Mouse (Mus musculus) MEL (cell line): Measurements from ENCODE around the gene Rassf3. TPM values are rescaled to one million over a fixed set of nuclear protein-coding genes. Genes with fewer than 3 reads are reported as not detected.

Experiments
- DNase-seq: peaks from one replicate; pipeline ENCODE4 v3.0.0; 2011; ENCODE audit warnings: low read depth, low spot score
- H3K27ac ChIP-seq: 2 replicates; pipeline ENCODE4 v1.5.1; 2012; ENCODE audit warnings: low read depth, mild to moderate bottlenecking, control low read depth, low read length, moderate library complexity; ENCODE audit not compliant: control insufficient read depth
- H3K27me3 ChIP-seq, 2 experiments: fragments of 150-350 bp in 1 of 2; sonication (generic) in 1 of 2; 2 replicates each; pipeline ENCODE4 v1.6.1; 2012; ENCODE audit warnings: low read length in 2 of 2, mild to moderate bottlenecking in 2 of 2, improper control_type of control experiment in 1 of 2, moderate library complexity in 1 of 2; ENCODE audit not compliant: insufficient read depth in 2 of 2, control insufficient read depth in 1 of 2
- H3K36me3 ChIP-seq, 2 experiments: 2 replicates each; pipeline ENCODE4 v1.6.1; 2012 to 2014; ENCODE audit warnings: low read length in 2 of 2, improper control_type of control experiment in 1 of 2, inconsistent platforms in 1 of 2, mild to moderate bottlenecking in 1 of 2; ENCODE audit not compliant: insufficient read depth in 2 of 2, control insufficient read depth in 1 of 2
- H3K4me1 ChIP-seq, 2 experiments: fragments of 150-350 bp in 1 of 2; sonication (generic) in 1 of 2; 2 replicates each; pipeline ENCODE4 v1.6.1; 2012; ENCODE audit warnings: low read length in 2 of 2, improper control_type of control experiment in 1 of 2, mild to moderate bottlenecking in 1 of 2; ENCODE audit not compliant: insufficient read depth in 2 of 2, control insufficient read depth in 1 of 2
- H3K4me3 ChIP-seq, 2 experiments: fragments of 150-350 bp in 1 of 2; sonication (generic) in 1 of 2; 2 replicates each; pipeline ENCODE4 v1.5.1; 2012; ENCODE audit warnings: low read depth in 2 of 2, low read length in 2 of 2, mild to moderate bottlenecking in 2 of 2, moderate library complexity in 2 of 2, control low read depth in 1 of 2, improper control_type of control experiment in 1 of 2; ENCODE audit not compliant: control insufficient read depth in 1 of 2, insufficient read depth in 1 of 2
- H3K79me2 ChIP-seq: 2 replicates; pipeline ENCODE4 v1.6.1; 2012; ENCODE audit warnings: mild to moderate bottlenecking, low read length, moderate library complexity; ENCODE audit not compliant: control insufficient read depth, poor library complexity, insufficient read depth
- H3K9ac ChIP-seq: 2 replicates; pipeline ENCODE4 v1.6.1; 2012; ENCODE audit warnings: low read depth, mild to moderate bottlenecking, control low read depth, low read length, moderate library complexity; ENCODE audit not compliant: control insufficient read depth, poor library complexity, severe bottlenecking
- H3K9me3 ChIP-seq: fragments of 150-350 bp; sonication (generic); replicated peaks from 2 replicates; pipeline ENCODE4 v1.6.1; 2012; ENCODE audit warnings: mild to moderate bottlenecking, low read length, improper control_type of control experiment, moderate library complexity; ENCODE audit not compliant: insufficient read depth
- BHLHE40 ChIP-seq: IDR thresholded peaks from 2 replicates; pipeline ENCODE4 v1.6.1; 2012; ENCODE audit warnings: low read depth, mild to moderate bottlenecking, inconsistent platforms, low read length, improper control_type of control experiment, borderline replicate concordance
- CHD1 ChIP-seq: IDR thresholded peaks from 2 replicates; pipeline ENCODE4 v1.6.1; 2012; ENCODE audit warnings: low read depth, mild to moderate bottlenecking, inconsistent platforms, low read length, improper control_type of control experiment
- CHD2 ChIP-seq: IDR thresholded peaks from 2 replicates; pipeline ENCODE4 v1.6.1; 2011; ENCODE audit warnings: low read length, improper control_type of control experiment
- E2F4 ChIP-seq: IDR thresholded peaks from 2 replicates; pipeline ENCODE4 v1.6.1; 2011; ENCODE audit warnings: low read depth, low read length, improper control_type of control experiment, borderline replicate concordance
- EP300 ChIP-seq, 2 experiments: IDR thresholded peaks; 2 replicates each; pipeline ENCODE4 v1.6.1; 2011; ENCODE audit warnings: improper control_type of control experiment in 2 of 2, low read length in 2 of 2, low read depth in 1 of 2, mild to moderate bottlenecking in 1 of 2
- ETS1 ChIP-seq: IDR thresholded peaks from 2 replicates; pipeline ENCODE4 v1.6.1; 2012; ENCODE audit warnings: low read depth, mild to moderate bottlenecking, inconsistent platforms, low read length, improper control_type of control experiment, moderate library complexity
- GATA1 ChIP-seq: IDR thresholded peaks from 2 replicates; pipeline ENCODE4 v1.6.1; 2011; ENCODE audit warnings: low read depth, low read length, improper control_type of control experiment
- JUND ChIP-seq: IDR thresholded peaks from 2 replicates; pipeline ENCODE4 v1.6.1; 2011; ENCODE audit warnings: low read depth, mild to moderate bottlenecking, improper control_type of control experiment, low read length
- MAX ChIP-seq: IDR thresholded peaks from 2 replicates; pipeline ENCODE4 v1.6.1; 2011; ENCODE audit warnings: low read length, improper control_type of control experiment
- MAZ ChIP-seq: IDR thresholded peaks from 2 replicates; pipeline ENCODE4 v1.6.1; 2012; ENCODE audit warnings: low read depth, mild to moderate bottlenecking, inconsistent platforms, low read length, improper control_type of control experiment
- MEF2A ChIP-seq: IDR thresholded peaks from 2 replicates; pipeline ENCODE4 v1.6.1; 2014; ENCODE audit warnings: low read depth, mild to moderate bottlenecking, inconsistent platforms, low read length, improper control_type of control experiment; ENCODE audit not compliant: poor library complexity, insufficient replicate concordance, severe bottlenecking; ENCODE audit errors: extremely low read depth
- MXI1 ChIP-seq: IDR thresholded peaks from 2 replicates; pipeline ENCODE4 v1.6.1; 2011; ENCODE audit warnings: mild to moderate bottlenecking, low read depth, low read length, improper control_type of control experiment
- MYB ChIP-seq: IDR thresholded peaks from 2 replicates; pipeline ENCODE4 v1.6.1; 2011; ENCODE audit warnings: mild to moderate bottlenecking, low read depth, low read length, improper control_type of control experiment
- MYC ChIP-seq: IDR thresholded peaks from 2 replicates; pipeline ENCODE4 v1.6.1; 2011; ENCODE audit warnings: low read depth, mild to moderate bottlenecking, low read length, improper control_type of control experiment, moderate library complexity
- NELFE ChIP-seq: IDR thresholded peaks from 2 replicates; pipeline ENCODE4 v1.6.1; 2011; ENCODE audit warnings: low read depth, low read length, improper control_type of control experiment
- NRF1 ChIP-seq: IDR thresholded peaks from 2 replicates; pipeline ENCODE4 v1.6.1; 2014; ENCODE audit warnings: low read depth, mild to moderate bottlenecking, inconsistent platforms, low read length, improper control_type of control experiment, moderate library complexity; ENCODE audit not compliant: poor library complexity, insufficient read depth, severe bottlenecking
- POLR2AphosphoS2 ChIP-seq: IDR thresholded peaks from 2 replicates; pipeline ENCODE4 v1.6.1; 2011; ENCODE audit warnings: low read length, improper control_type of control experiment
- POLR2AphosphoS5 ChIP-seq: IDR thresholded peaks from 2 replicates; pipeline ENCODE4 v1.6.1; 2012; ENCODE audit warnings: low read depth, borderline replicate concordance, mild to moderate bottlenecking, inconsistent platforms, low read length, moderate library complexity, mixed read lengths
- RAD21 ChIP-seq: IDR thresholded peaks from 2 replicates; pipeline ENCODE4 v1.6.1; 2011; ENCODE audit warnings: mild to moderate bottlenecking, low read depth, low read length, improper control_type of control experiment
- RCOR1 ChIP-seq: IDR thresholded peaks from 2 replicates; pipeline ENCODE4 v1.6.1; 2012; ENCODE audit warnings: low read depth, mild to moderate bottlenecking, inconsistent platforms, low read length, improper control_type of control experiment
- SMC3 ChIP-seq: IDR thresholded peaks from 2 replicates; pipeline ENCODE4 v1.6.1; 2011; ENCODE audit warnings: low read depth, low read length, improper control_type of control experiment
- TAL1 ChIP-seq: IDR thresholded peaks from 2 replicates; pipeline ENCODE4 v1.6.1; 2012; ENCODE audit warnings: mild to moderate bottlenecking, inconsistent platforms, low read length, moderate library complexity, mixed read lengths
- TBP ChIP-seq: IDR thresholded peaks from 2 replicates; pipeline ENCODE4 v1.8.0; 2011; ENCODE audit warnings: low read depth, low read length, improper control_type of control experiment
- TCF12 ChIP-seq: IDR thresholded peaks from 2 replicates; pipeline ENCODE4 v1.6.1; 2014; ENCODE audit warnings: low read depth, mild to moderate bottlenecking, inconsistent platforms, low read length, improper control_type of control experiment, moderate library complexity
- UBTF ChIP-seq: IDR thresholded peaks from 2 replicates; pipeline ENCODE4 v1.6.1; 2012; ENCODE audit warnings: low read depth, mild to moderate bottlenecking, inconsistent platforms, low read length, improper control_type of control experiment, moderate library complexity, borderline replicate concordance; ENCODE audit not compliant: insufficient read depth
- USF2 ChIP-seq, 2 experiments: IDR thresholded peaks; 2 replicates each; pipeline ENCODE4 v1.6.1; 2011 to 2012; ENCODE audit warnings: improper control_type of control experiment in 2 of 2, low read length in 2 of 2, borderline replicate concordance in 1 of 2, inconsistent platforms in 1 of 2, low read depth in 1 of 2, mild to moderate bottlenecking in 1 of 2; ENCODE audit not compliant: insufficient read depth in 1 of 2
- ZKSCAN1 ChIP-seq: IDR thresholded peaks from 2 replicates; pipeline ENCODE4 v1.6.1; 2012; ENCODE audit warnings: low read depth, mild to moderate bottlenecking, inconsistent platforms, low read length, improper control_type of control experiment, moderate library complexity
- ZMIZ1 ChIP-seq: IDR thresholded peaks from 2 replicates; pipeline ENCODE4 v1.6.1; 2012; ENCODE audit warnings: low read depth, mild to moderate bottlenecking, inconsistent platforms, low read length, improper control_type of control experiment, moderate library complexity
- ZNF384 ChIP-seq: IDR thresholded peaks from 2 replicates; pipeline ENCODE4 v1.6.1; 2012; ENCODE audit warnings: low read depth, mild to moderate bottlenecking, inconsistent platforms, low read length, improper control_type of control experiment
- polyA plus RNA-seq, 2 experiments: library from polyadenylated mRNA; stranded (reverse) in 1 of 2; unstranded in 1 of 2; fragments of >175 nt in 1 of 2; fragments of >200 nt in 1 of 2; gene quantifications; 2 replicates each; pipeline versions ENCODE4 v1.2.1 to v1.2.4; 2012; ENCODE audit warnings: low replicate concordance in 2 of 2, low read depth in 1 of 2; ENCODE audit not compliant: insufficient read length in 2 of 2, insufficient read depth in 1 of 2, missing spikeins in 1 of 2
- total RNA-seq: library from RNA; depleted of rRNA; stranded (reverse); fragments of 300-350 nt; gene quantifications from 2 replicates; pipeline ENCODE4 v1.2.3, GENCODE M21; 2012

Rassf3 gene
- total and polyA plus RNA-seq, 3 experiments = 9.2 to 15.8 TPM; not detected in 1

GRCm38 (mm10) chr10:121473723-121474215, 2.4 kb downstream of the Rassf3 start (continued):
- TF ChIP-seq POLR2AphosphoS5 = no peak
- no peak for TF ChIP-seq SMC3
- no peak for TF ChIP-seq ZNF384
- TF ChIP-seq MAZ = no peak
- TF ChIP-seq E2F4 = no peak
- no peak; the same call in 1 of the 2 replicates for TF ChIP-seq RCOR1
- no peak for TF ChIP-seq CHD2
- TF ChIP-seq NELFE = peak; percentile 21; the same call in 1 of the 2 replicates
- TF ChIP-seq MAX = peak; percentile 58; the same call in 1 of the 2 replicates
- TF ChIP-seq NRF1 = no peak
- TF ChIP-seq RAD21 = no peak
- TF ChIP-seq MXI1 = peak; percentile 92
- peak; percentile 82 for TF ChIP-seq GATA1
- no peak for TF ChIP-seq UBTF
- no peak for TF ChIP-seq ZMIZ1
- TF ChIP-seq POLR2AphosphoS2 = no peak

- peaks cover 35% of the 10 kb centered on the region for H3K79me2 ChIP-seq
- DNase-seq = peak; percentile 66
- peak overlapping the region; percentile 27 to 73 for H3K4me3 ChIP-seq
- no peaks in the 10 kb centered on the region for H3K27me3 ChIP-seq
- peaks cover 0 to 14% of the 10 kb centered on the region in 2 experiments; a peak in 2 of 4 replicates for H3K36me3 ChIP-seq
- H3K4me1 ChIP-seq = peaks cover 5 to 15% of the 10 kb centered on the region in 2 experiments; a peak in 3 of 4 replicates
- H3K9ac ChIP-seq = peak overlapping the region; percentile 64
- TF ChIP-seq EP300 (IDR thresholded peaks at IDR 0.05; ENCODE audit: low read depth in 1 of 2, low read length in 2 of 2) = peak in 1 of 2 experiments; percentile 19; a peak in 1 of 4 replicates
- no peak for TF ChIP-seq SMC3
- no peak for TF ChIP-seq USF2 (IDR thresholded peaks at IDR 0.05; ENCODE audit: borderline replicate concordance in 1 of 2, insufficient read depth in 1 of 2, low read depth in 1 of 2, low read length in 2 of 2)
- no peak for TF ChIP-seq MEF2A
- TF ChIP-seq ZNF384 = peak; percentile 90
- no peak for TF ChIP-seq RCOR1
- TF ChIP-seq NRF1 = no peak
- no peak for TF ChIP-seq BHLHE40
- TF ChIP-seq JUND = no peak
- TF ChIP-seq CHD1 = 0 out of 2 replicates have a peak, but pooled peaks have one; percentile 30
- peak; percentile 37; the same call in 1 of the 2 replicates for TF ChIP-seq GATA1
- no peak for TF ChIP-seq CHD2
- peak; percentile 56; the same call in 1 of the 2 replicates for TF ChIP-seq MXI1
- no peak for TF ChIP-seq POLR2AphosphoS2
- peak; percentile 37; the same call in 1 of the 2 replicates for TF ChIP-seq TCF12
- TF ChIP-seq MYC = no peak
- TF ChIP-seq TBP = no peak
- no peak for TF ChIP-seq TAL1
- TF ChIP-seq MYB = no peak
- no peak for TF ChIP-seq ZKSCAN1
- no peak for TF ChIP-seq ETS1
- H3K9me3 ChIP-seq = no peaks in the 10 kb centered on the region
- peak overlapping the region; percentile 78 for H3K27ac ChIP-seq
Measured at GRCm38 (mm10) chr10:121472593-121473217, 3.4 kb downstream of the Rassf3 start.
